Mouse (Mus musculus): ENCODE measurements around the gene Gm3043.
"Not testable (repeated sequence)": the region's sequence is repeated elsewhere in the genome, so short reads cannot be mapped to it uniquely, and the experiment has no call there.

Gm3043 gene

DNA sequence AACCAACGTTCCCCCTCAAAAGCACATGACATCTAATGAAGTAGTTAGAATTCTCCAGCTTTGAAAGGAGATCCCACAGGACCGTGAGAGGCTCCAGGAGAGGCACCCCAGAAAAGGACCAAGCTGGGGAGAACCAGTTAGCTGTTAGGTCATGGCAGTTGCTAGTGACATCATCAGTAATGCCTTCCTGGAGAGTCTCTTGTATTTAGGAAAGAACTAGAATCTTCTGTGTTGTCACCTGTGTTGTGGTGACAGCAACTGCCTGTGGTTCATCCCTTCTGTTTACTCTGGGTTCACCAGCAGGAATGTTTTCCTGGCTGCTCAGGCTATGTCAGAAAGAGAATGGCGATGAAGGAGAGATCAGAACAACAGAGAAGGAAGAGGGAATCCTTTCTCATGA, at the start of gene Gm3043:
Gm3043 (plus strand) TSS at position 301 of the 400 bp plus-strand sequence.
- DNase-seq (ENCODE audit: low spot score) = not testable (repeated sequence)

GRCm38 (mm10) chr14:3651730-3652129, 36.9 kb upstream of the Gm3043 start, which contains the start of gene Gm3020:
Gm3020 (plus strand) TSS chr14:3652030.
- DNase-seq (ENCODE audit: low spot score) = not testable (repeated sequence)
